Mouse (Mus musculus) forebrain, postnatal 0 days (tissue): ENCODE measurements around the gene Rreb1. TPM values are rescaled to one million over a fixed set of nuclear protein-coding genes. Genes with fewer than 3 reads are reported as not detected.

Experiments
- ATAC-seq: fragments of 200-750 bp; cut with Nextera tagmentation; 2 replicates; pipeline ENCODE4 v1.8.0; 2017; ENCODE audit warnings: mild to moderate bottlenecking, moderate library complexity
- DNase-seq: peaks from one replicate; pipeline ENCODE4 v3.0.0-alpha.2; 2015
- H3K27ac ChIP-seq: fragments of 300-500 bp; sonication (generic); 2 replicates; pipeline ENCODE4 v1.5.1; 2014; ENCODE audit warnings: low read depth, mild to moderate bottlenecking, antibody characterized with exemption, low read length, moderate library complexity, mixed read lengths
- H3K27me3 ChIP-seq: fragments of 300-500 bp; sonication (generic); 2 replicates; pipeline ENCODE4 v1.6.1; 2014; ENCODE audit warnings: mild to moderate bottlenecking, low read length, mixed read lengths; ENCODE audit not compliant: insufficient read depth
- H3K36me3 ChIP-seq: fragments of 300-500 bp; sonication (generic); 2 replicates; pipeline ENCODE4 v1.6.1; 2014; ENCODE audit warnings: mild to moderate bottlenecking, moderate library complexity; ENCODE audit not compliant: insufficient read depth
- H3K4me1 ChIP-seq: fragments of 300-500 bp; sonication (generic); 2 replicates; pipeline ENCODE4 v1.6.1; 2014; ENCODE audit warnings: antibody characterized with exemption; ENCODE audit not compliant: insufficient read depth
- H3K4me2 ChIP-seq: fragments of 300-500 bp; sonication (generic); 2 replicates; pipeline ENCODE4 v1.6.1; 2014; ENCODE audit warnings: low read depth, mild to moderate bottlenecking, moderate library complexity
- H3K4me3 ChIP-seq: fragments of 300-500 bp; sonication (generic); 2 replicates; pipeline ENCODE4 v1.5.1; 2014; ENCODE audit warnings: low read depth, low read length, mixed read lengths
- H3K9ac ChIP-seq: fragments of 300-500 bp; sonication (generic); 2 replicates; pipeline ENCODE4 v1.6.1; 2014; ENCODE audit warnings: mild to moderate bottlenecking
- H3K9me3 ChIP-seq: fragments of 300-500 bp; sonication (generic); 2 replicates; pipeline ENCODE4 v1.6.1; 2016; ENCODE audit warnings: low read length
- CTCF ChIP-seq: sonication (generic); IDR thresholded peaks from 2 replicates; pipeline ENCODE4 v1.5.1; 2016; ENCODE audit warnings: antibody characterized with exemption, control low read depth, low read depth
- WGBS: fragments of 180-500 bp; shearing (Covaris S2); extraction: QIAGEN DNeasy Blood & Tissue Kit; methylation state at CpG from one replicate; pipeline ENCODE4 v1.1.7; 2014; 5-methylcytosine and 5-hydroxymethylcytosine counted together
- polyA plus RNA-seq: library from polyadenylated mRNA; unstranded; fragments of >200 nt; fragmentation: Nextera tagmentation; extraction: Ambion mirVana; gene quantifications from 2 replicates; pipeline ENCODE4 v1.2.1, GENCODE M21; 2015
- total RNA-seq: library from RNA; depleted of rRNA; stranded (reverse); fragments of >200 nt; gene quantifications from 2 replicates; pipeline ENCODE4 v1.2.3, GENCODE M21; 2014

The Rreb1 gene
- total and polyA plus RNA-seq, 2 experiments from 2014 or later, result 1.6 to 4.9 TPM

GRCm38 (mm10) chr13:37969988-37970387 lies 191.8 kb downstream of the Rreb1 start:
- TF ChIP-seq CTCF, result no peak
- 53% methylated on average over 8 of the region's 8 CpGs for WGBS
- Histone ChIP-seq H3K4me3 (no peak overlapping the region), H3K36me3 (no peaks in the 10 kb centered on the region), H3K4me2 (no peak overlapping the region), H3K9me3 (no peaks in the 10 kb centered on the region), H3K4me1 (peaks cover 3% of the 10 kb centered on the region; the same call in 1 of the 2 replicates), H3K9ac (no peak overlapping the region), H3K27me3 (no peaks in the 10 kb centered on the region; the same call in 1 of the 2 replicates), H3K27ac (0 out of 2 replicates have a peak overlapping the region, but pooled peaks have one; percentile 16)
- DNase-seq (peak; percentile 85), ATAC-seq (peak; percentile 86)

GRCm38 (mm10) chr13:37970887-37971530 lies 192.8 kb downstream of the Rreb1 start:
- H3K36me3 ChIP-seq, result 0 out of 2 replicates have a peak, but pooled peaks cover 1% of the 10 kb centered on the region
- H3K27ac ChIP-seq, result no peak overlapping the region
- no peaks in the 10 kb centered on the region for H3K27me3 ChIP-seq
- peak; percentile 31 for TF ChIP-seq CTCF
- H3K4me2 ChIP-seq, result no peak overlapping the region
- peaks cover 3% of the 10 kb centered on the region; the same call in 1 of the 2 replicates for H3K4me1 ChIP-seq
- ATAC-seq (no peak), DNase-seq (no peak)
- H3K9me3 ChIP-seq, result no peaks in the 10 kb centered on the region
- WGBS, result 84% methylated on average over 11 of the region's 11 CpGs
- no peak overlapping the region for H3K9ac ChIP-seq
- no peak overlapping the region for H3K4me3 ChIP-seq

GRCm38 (mm10) chr13:37974036-37974435 lies 195.8 kb downstream of the Rreb1 start:
- 91% methylated on average over 6 of the region's 6 CpGs for WGBS
- TF ChIP-seq CTCF, result no peak
- Histone ChIP-seq H3K4me1 (peaks cover 2% of the 10 kb centered on the region; the same call in 1 of the 2 replicates), H3K36me3 (peaks cover 18% of the 10 kb centered on the region), H3K4me2 (no peak overlapping the region), H3K9me3 (no peaks in the 10 kb centered on the region), H3K27me3 (no peaks in the 10 kb centered on the region), H3K27ac (no peak overlapping the region), H3K9ac (no peak overlapping the region), H3K4me3 (no peak overlapping the region)
- DNase-seq (no peak), ATAC-seq (no peak)

GRCm38 (mm10) chr13:37974731-37975130 lies 196.5 kb downstream of the Rreb1 start:
- Histone ChIP-seq H3K9me3 (no peaks in the 10 kb centered on the region), H3K9ac (no peak overlapping the region), H3K4me2 (no peak overlapping the region), H3K27ac (no peak overlapping the region), H3K27me3 (no peaks in the 10 kb centered on the region), H3K36me3 (peaks cover 23% of the 10 kb centered on the region), H3K4me3 (no peak overlapping the region), H3K4me1 (no peaks in the 10 kb centered on the region; the same call in 1 of the 2 replicates)
- 74% methylated on average over 5 of the region's 5 CpGs for WGBS
- ATAC-seq (no peak), DNase-seq (no peak)
- no peak for TF ChIP-seq CTCF

- Histone ChIP-seq H3K27me3 (no peaks in the 10 kb centered on the region), H3K4me3 (no peak overlapping the region), H3K9ac (no peak overlapping the region), H3K36me3 (peaks cover 57% of the 10 kb centered on the region), H3K27ac (no peak overlapping the region), H3K9me3 (no peaks in the 10 kb centered on the region), H3K4me1 (no peaks in the 10 kb centered on the region), H3K4me2 (no peak overlapping the region)
- DNase-seq (no peak), ATAC-seq (no peak)
- TF ChIP-seq CTCF, result no peak
- WGBS, result 96% methylated on average over 12 of the region's 12 CpGs
Measured at GRCm38 (mm10) chr13:37979506-37979905, 201.3 kb downstream of the Rreb1 start.

GRCm38 (mm10) chr13:37980346-37980745 lies 202.1 kb downstream of the Rreb1 start:
- no peak for TF ChIP-seq CTCF
- no peaks in the 10 kb centered on the region for H3K9me3 ChIP-seq
- no peaks in the 10 kb centered on the region for H3K4me1 ChIP-seq
- H3K27me3 ChIP-seq, result no peaks in the 10 kb centered on the region
- H3K9ac ChIP-seq, result no peak overlapping the region
- no peak for ATAC-seq
- no peak overlapping the region for H3K4me3 ChIP-seq
- H3K36me3 ChIP-seq, result peaks cover 63% of the 10 kb centered on the region
- H3K27ac ChIP-seq, result no peak overlapping the region
- H3K4me2 ChIP-seq, result no peak overlapping the region
- 92% methylated on average over 10 of the region's 10 CpGs for WGBS
- no peak for DNase-seq

GRCm38 (mm10) chr13:37981063-37981462 lies 202.9 kb downstream of the Rreb1 start:
- H3K36me3 ChIP-seq, result peaks cover 67% of the 10 kb centered on the region
- no peak for ATAC-seq
- no peak for TF ChIP-seq CTCF
- 90% methylated on average over 5 of the region's 5 CpGs for WGBS
- H3K9ac ChIP-seq, result no peak overlapping the region
- H3K27ac ChIP-seq, result no peak overlapping the region
- no peaks in the 10 kb centered on the region for H3K9me3 ChIP-seq
- no peaks in the 10 kb centered on the region for H3K27me3 ChIP-seq
- no peak overlapping the region for H3K4me3 ChIP-seq
- no peak for DNase-seq
- no peaks in the 10 kb centered on the region for H3K4me1 ChIP-seq
- no peak overlapping the region for H3K4me2 ChIP-seq
